ENCODE assay signal across 24 mouse cellular contexts in the genomic region with DNA sequence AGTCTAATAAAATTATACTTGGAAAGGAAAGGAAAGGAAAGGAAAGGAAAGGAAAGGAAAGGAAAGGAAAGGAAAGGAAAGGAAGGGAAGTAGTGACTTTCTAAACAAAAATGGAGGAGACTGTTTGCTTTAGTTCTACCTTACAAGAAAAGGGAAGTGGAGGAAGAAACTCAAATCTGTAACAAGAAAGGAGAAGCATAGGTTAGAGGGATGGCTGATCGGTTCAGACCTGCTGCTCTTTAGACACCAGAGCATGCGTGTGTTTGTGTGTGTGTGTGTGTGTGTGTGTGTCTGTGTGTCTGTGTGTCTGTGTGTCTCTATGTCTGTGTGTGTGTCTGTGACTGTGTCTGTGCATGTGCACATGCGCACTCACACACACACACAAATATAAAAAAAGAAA.
"Had no signal": no experiment of that assay in that cellular context is flagged by ENCODE, and none has a peak within 500 bp of the region (broad histone marks: within the 10 kb centered on the region; RNA-seq: fewer than 3 reads in every experiment).

No protein-coding gene starts in this region.

- DNase-seq: kidney, adult 8-10 months; kidney, postnatal 10 days; kidney, postnatal 36 days; layer of hippocampus, adult 9-11 months; liver; lung, adult 18-20 months; lung, postnatal 10 days; lung, postnatal 36 days; retina, postnatal 1 day; right cerebral cortex, postnatal 25 days; spleen, adult 18-20 months; thymus, adult 18-20 months; thymus, postnatal 14 days; thymus, postnatal 4 days had no signal

- H3K9me3 ChIP-seq: kidney, embryonic 15.5 days; limb, embryonic 10.5 days; limb, embryonic 13.5 days; liver, embryonic 12.5 days; liver, embryonic 15.5 days; lung, embryonic 15.5 days; midbrain, embryonic 12.5 days; midbrain, embryonic 15.5 days; neural tube, embryonic 13.5 days had no signal

- H3K4me3 ChIP-seq: kidney, embryonic 15.5 days; limb, embryonic 10.5 days; limb, embryonic 13.5 days; liver, embryonic 12.5 days; liver, embryonic 15.5 days; lung, embryonic 15.5 days; midbrain, embryonic 12.5 days; midbrain, embryonic 15.5 days; myocyte; neural tube, embryonic 13.5 days had no signal

- H3K9ac ChIP-seq: kidney, embryonic 15.5 days; limb, embryonic 13.5 days; liver, embryonic 12.5 days; liver, embryonic 15.5 days; lung, embryonic 15.5 days; midbrain, embryonic 12.5 days; midbrain, embryonic 15.5 days; neural tube, embryonic 13.5 days had no signal

- H3K27ac ChIP-seq: kidney, embryonic 15.5 days; limb, embryonic 10.5 days; limb, embryonic 13.5 days; liver, embryonic 12.5 days; liver, embryonic 15.5 days; lung, embryonic 15.5 days; midbrain, embryonic 12.5 days; midbrain, embryonic 15.5 days; neural tube, embryonic 13.5 days had no signal

- ATAC-seq: liver, embryonic 12.5 days; midbrain, embryonic 15.5 days had no signal

- H3K27me3 ChIP-seq: kidney, embryonic 15.5 days; limb, embryonic 13.5 days; liver, embryonic 12.5 days; liver, embryonic 15.5 days; lung, embryonic 15.5 days; midbrain, embryonic 12.5 days; midbrain, embryonic 15.5 days; neural tube, embryonic 13.5 days had no signal

- H3K4me1 ChIP-seq: kidney, embryonic 15.5 days; limb, embryonic 10.5 days; limb, embryonic 13.5 days; liver, embryonic 12.5 days; liver, embryonic 15.5 days; lung, embryonic 15.5 days; midbrain, embryonic 12.5 days; midbrain, embryonic 15.5 days; neural tube, embryonic 13.5 days had no signal
